Mouse (Mus musculus) forebrain, embryonic 14.5 days (tissue): ENCODE data around the gene Pfkfb1. TPM values are rescaled to one million over a fixed set of nuclear protein-coding genes. Genes with fewer than 3 reads are reported as not detected.

Experiments used
- ATAC-seq: fragments of 200-750 bp; cut with Nextera tagmentation; 2 replicates; pipeline ENCODE4 v1.8.0; 2017; ENCODE audit warnings: mild to moderate bottlenecking, moderate library complexity
- DNase-seq: peaks from one replicate; pipeline ENCODE4 v3.0.0-alpha.2; 2015; ENCODE audit warnings: low spot score
- H3K27ac ChIP-seq: fragments of 300-500 bp; sonication (generic); 2 replicates; pipeline ENCODE4 v1.5.1; 2014; ENCODE audit warnings: low read depth, mild to moderate bottlenecking, control low read depth, low read length, moderate library complexity
- H3K27me3 ChIP-seq: fragments of 300-500 bp; sonication (generic); replicated peaks from 2 replicates; pipeline ENCODE4 v1.6.1; 2014; ENCODE audit warnings: low read length, control low read depth, mixed read lengths; ENCODE audit not compliant: control insufficient read depth, insufficient read depth
- H3K36me3 ChIP-seq: fragments of 300-500 bp; sonication (generic); 2 replicates; pipeline ENCODE4 v1.6.1; 2014; ENCODE audit warnings: low read length, control low read depth; ENCODE audit not compliant: control insufficient read depth, insufficient read depth
- H3K4me1 ChIP-seq: fragments of 300-500 bp; sonication (generic); 2 replicates; pipeline ENCODE4 v1.6.1; 2014; ENCODE audit warnings: antibody characterized with exemption, low read length, control low read depth; ENCODE audit not compliant: control insufficient read depth, insufficient read depth
- H3K4me2 ChIP-seq: fragments of 300-500 bp; sonication (generic); 2 replicates; pipeline ENCODE4 v1.6.1; 2014; ENCODE audit warnings: mild to moderate bottlenecking, control low read depth, low read length
- H3K4me3 ChIP-seq: fragments of 300-500 bp; sonication (generic); 2 replicates; pipeline ENCODE4 v1.5.1; 2014; ENCODE audit warnings: low read depth, low read length, control low read depth
- H3K9ac ChIP-seq: fragments of 300-500 bp; sonication (generic); 2 replicates; pipeline ENCODE4 v1.6.1; 2014; ENCODE audit warnings: mild to moderate bottlenecking, low read length, control low read depth, moderate library complexity
- H3K9me3 ChIP-seq: fragments of 300-500 bp; sonication (generic); replicated peaks from 2 replicates; pipeline ENCODE4 v1.6.1; 2016; ENCODE audit warnings: low read length, control low read depth, mixed read lengths; ENCODE audit not compliant: control insufficient read depth
- WGBS: fragments of 180-500 bp; shearing (Covaris S2); extraction: QIAGEN DNeasy Blood & Tissue Kit; methylation state at CpG from one replicate; pipeline ENCODE4 v1.1.7; 2014; 5-methylcytosine and 5-hydroxymethylcytosine counted together
- polyA plus RNA-seq: library from polyadenylated mRNA; unstranded; fragments of >200 nt; fragmentation: Nextera tagmentation; extraction: Ambion mirVana; gene quantifications from 2 replicates; pipeline ENCODE4 v1.2.1, GENCODE M21; 2014

The Pfkfb1 gene
- polyA plus RNA-seq, 1 experiment from 2014 or later, result 5.6 TPM

- no peak overlapping the region for H3K4me2 ChIP-seq
- no peak overlapping the region for H3K9ac ChIP-seq
- H3K27ac ChIP-seq, result no peak overlapping the region
- H3K4me1 ChIP-seq, result no peaks in the 10 kb centered on the region
- no peaks in the 10 kb centered on the region for H3K9me3 ChIP-seq
- no peak overlapping the region for H3K4me3 ChIP-seq
- H3K27me3 ChIP-seq, result no peaks in the 10 kb centered on the region
- H3K36me3 ChIP-seq, result peaks cover 8% of the 10 kb centered on the region
- DNase-seq, result no peak
- WGBS, result 89% methylated on average over 8 of the region's 8 CpGs
- no peak for ATAC-seq
Measured at GRCm38 (mm10) chrX:150585116-150585515, 2.9 kb upstream of the Pfkfb1 start.

GRCm38 (mm10) chrX:150589696-150590095 lies 1.7 kb downstream of the Pfkfb1 start, which contains the start of gene Apex2:
TSS of gene Apex2 (minus strand) at chrX:150589868.
- Histone ChIP-seq H3K9me3 (no peaks in the 10 kb centered on the region), H3K27me3 (no peaks in the 10 kb centered on the region), H3K9ac (no peak within 1 kb of the TSS), H3K4me3 (peak within 1 kb of the TSS; percentile 42; the same call in 1 of the 2 replicates), H3K36me3 (peaks cover 4% of the 10 kb centered on the region), H3K27ac (no peak within 1 kb of the TSS), H3K4me2 (peak within 1 kb of the TSS; percentile 58; the same call in 1 of the 2 replicates), H3K4me1 (no peaks in the 10 kb centered on the region)
- no peak for DNase-seq
- no peak for ATAC-seq
- WGBS, result 79% methylated on average over 5 of the region's 5 CpGs

GRCm38 (mm10) chrX:150593266-150594035 lies 5.4 kb downstream of the Pfkfb1 start:
- ATAC-seq, result no peak
- no peaks in the 10 kb centered on the region for H3K27me3 ChIP-seq

DNA sequence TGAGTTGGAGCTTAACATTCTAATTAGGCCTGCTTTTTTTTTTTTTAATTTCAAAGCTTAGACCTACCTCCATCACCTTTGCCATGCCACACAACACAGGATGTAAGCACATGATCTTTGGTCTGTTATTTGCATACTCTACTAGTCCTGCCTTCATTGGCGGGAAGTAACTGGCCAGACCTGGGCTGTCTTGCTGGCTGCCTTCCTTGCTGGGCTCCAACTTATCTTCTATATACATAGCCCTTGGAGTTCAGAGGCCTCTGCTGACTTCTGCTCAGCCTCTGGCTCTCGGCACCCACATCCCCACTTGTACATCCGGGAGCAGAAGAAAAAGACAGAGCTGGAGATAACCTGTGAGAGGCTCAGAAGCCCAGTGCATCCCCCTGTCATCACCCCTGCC lies 6.1 kb downstream of the Pfkfb1 start:
- Histone ChIP-seq H3K36me3 (no peaks in the 10 kb centered on the region), H3K4me2 (no peak overlapping the region), H3K4me3 (no peak overlapping the region), H3K9me3 (no peaks in the 10 kb centered on the region), H3K9ac (no peak overlapping the region), H3K27me3 (no peaks in the 10 kb centered on the region), H3K4me1 (no peaks in the 10 kb centered on the region), H3K27ac (no peak overlapping the region)
- ATAC-seq, result no peak
- DNase-seq, result no peak
- 90% methylated on average over 3 of the region's 3 CpGs for WGBS

More at GRCm38 (mm10) chrX:150593266-150594035, 5.4 kb downstream of the Pfkfb1 start:
- no peak overlapping the region for H3K9ac ChIP-seq
- H3K4me2 ChIP-seq, result no peak overlapping the region
- H3K27ac ChIP-seq, result no peak overlapping the region
- WGBS, result 86% methylated on average over 12 of the region's 12 CpGs
- no peaks in the 10 kb centered on the region for H3K4me1 ChIP-seq
- H3K9me3 ChIP-seq, result no peaks in the 10 kb centered on the region
- no peak overlapping the region for H3K4me3 ChIP-seq
- DNase-seq, result no peak
- no peaks in the 10 kb centered on the region for H3K36me3 ChIP-seq

GRCm38 (mm10) chrX:150595016-150595760 lies 7.2 kb downstream of the Pfkfb1 start:
- H3K9me3 ChIP-seq, result no peaks in the 10 kb centered on the region
- H3K27me3 ChIP-seq, result no peaks in the 10 kb centered on the region
- DNase-seq (no peak), ATAC-seq (no peak)
- WGBS, result 79% methylated on average over 9 of the region's 9 CpGs
- H3K27ac ChIP-seq, result no peak overlapping the region
- no peaks in the 10 kb centered on the region for H3K4me1 ChIP-seq
- no peaks in the 10 kb centered on the region for H3K36me3 ChIP-seq
- H3K4me2 ChIP-seq, result no peak overlapping the region
- H3K4me3 ChIP-seq, result no peak overlapping the region
- no peak overlapping the region for H3K9ac ChIP-seq

GRCm38 (mm10) chrX:150598882-150599281 lies 10.9 kb downstream of the Pfkfb1 start:
- DNase-seq (no peak), ATAC-seq (no peak)
- H3K27ac ChIP-seq, result no peak overlapping the region
- no peaks in the 10 kb centered on the region for H3K27me3 ChIP-seq
- no peaks in the 10 kb centered on the region for H3K4me1 ChIP-seq
- no peaks in the 10 kb centered on the region for H3K36me3 ChIP-seq
- no peak overlapping the region for H3K4me3 ChIP-seq
- WGBS, result 89% methylated on average over 2 of the region's 2 CpGs
- no peaks in the 10 kb centered on the region for H3K9me3 ChIP-seq
- H3K9ac ChIP-seq, result no peak overlapping the region
- no peak overlapping the region for H3K4me2 ChIP-seq

- WGBS, result 67% methylated on average over 1 of the region's 1 CpGs
- Histone ChIP-seq H3K4me3 (no peak overlapping the region), H3K4me1 (no peaks in the 10 kb centered on the region), H3K27ac (no peak overlapping the region), H3K27me3 (no peaks in the 10 kb centered on the region), H3K36me3 (no peaks in the 10 kb centered on the region), H3K4me2 (no peak overlapping the region), H3K9ac (no peak overlapping the region), H3K9me3 (no peaks in the 10 kb centered on the region)
- ATAC-seq, result no peak
- DNase-seq, result no peak
Measured at GRCm38 (mm10) chrX:150636421-150636820, 48.4 kb downstream of the Pfkfb1 start.

DNA sequence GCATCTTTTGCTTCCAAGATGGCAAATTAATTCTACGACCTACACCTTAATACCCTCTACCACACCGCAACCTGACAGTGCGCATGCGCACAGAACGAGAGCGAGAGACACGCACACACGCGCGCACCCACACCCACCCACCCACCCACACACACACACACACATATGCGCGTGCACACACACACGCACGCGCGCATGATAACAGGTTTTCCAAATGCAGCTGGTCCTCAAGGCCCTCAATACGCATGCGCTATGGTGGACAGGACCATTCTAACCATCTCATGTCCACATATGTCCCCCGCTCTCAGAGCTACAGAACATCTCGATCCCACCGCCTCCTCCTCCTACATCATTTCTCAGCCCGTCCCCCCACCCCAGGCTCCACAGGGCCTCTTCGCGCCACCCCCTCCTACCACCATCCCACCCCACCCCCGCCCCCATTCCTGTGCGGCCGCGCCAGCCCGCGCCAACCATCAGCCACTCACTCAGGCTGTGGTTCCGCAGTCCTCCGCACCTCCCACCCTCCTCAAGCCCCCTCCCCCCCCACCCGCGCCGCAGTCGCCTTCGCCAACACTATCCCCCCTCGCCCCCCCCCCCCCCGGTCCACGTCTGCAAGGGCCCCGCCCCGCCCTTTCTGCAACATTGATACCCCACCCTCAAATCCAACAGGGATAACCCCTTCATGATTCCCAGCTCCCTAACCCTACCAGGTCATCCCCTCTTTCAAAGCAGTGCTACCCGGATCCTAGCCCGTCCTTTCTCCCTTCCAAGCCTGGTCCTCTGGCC lies 68.3 kb downstream of the Pfkfb1 start:
- H3K4me1 ChIP-seq, result no peaks in the 10 kb centered on the region
- DNase-seq, result peak; percentile 80
- 47% methylated on average over 37 of the region's 44 CpGs for WGBS

More for the DNA sequence above, 68.3 kb downstream of the Pfkfb1 start:
- H3K9ac ChIP-seq, result peak overlapping the region; percentile 66
- H3K9me3 ChIP-seq, result no peaks in the 10 kb centered on the region
- peak overlapping the region; percentile 77 for H3K27ac ChIP-seq
- peaks cover 25% of the 10 kb centered on the region for H3K36me3 ChIP-seq
- H3K4me3 ChIP-seq, result peak overlapping the region; percentile 42
- no peaks in the 10 kb centered on the region for H3K27me3 ChIP-seq
- ATAC-seq, result peak; percentile 77
- peak overlapping the region; percentile 35 for H3K4me2 ChIP-seq
